Mouse (Mus musculus) lung, postnatal 0 days (tissue): Measurements from ENCODE around the gene Khdc4. TPM values are rescaled to one million over a fixed set of nuclear protein-coding genes. Genes with fewer than 3 reads are reported as not detected.
"Not testable (repeated sequence)": the region's sequence is repeated elsewhere in the genome, so short reads cannot be mapped to it uniquely, and the experiment has no call there.

Source experiments
- ATAC-seq: fragments of 200-750 bp; cut with Nextera tagmentation; 2 replicates; pipeline ENCODE4 v1.8.0; 2017; ENCODE audit warnings: moderate library complexity
- DNase-seq: peaks from one replicate; pipeline ENCODE4 v3.0.0-alpha.2; 2016; ENCODE audit warnings: low spot score
- H3K27ac ChIP-seq: fragments of 300-500 bp; sonication (generic); 2 replicates; pipeline ENCODE4 v1.5.1; 2014; ENCODE audit warnings: antibody characterized with exemption, mild to moderate bottlenecking, low read length, mixed read lengths
- H3K27me3 ChIP-seq: fragments of 300-500 bp; sonication (generic); replicated peaks from 2 replicates; pipeline ENCODE4 v1.6.1; 2014; ENCODE audit warnings: low read length, mixed read lengths; ENCODE audit not compliant: insufficient read depth
- H3K36me3 ChIP-seq: fragments of 300-500 bp; sonication (generic); 2 replicates; pipeline ENCODE4 v1.6.1; 2014; ENCODE audit warnings: low read length, mixed read lengths; ENCODE audit not compliant: insufficient read depth
- H3K4me1 ChIP-seq: fragments of 300-500 bp; sonication (generic); 2 replicates; pipeline ENCODE4 v1.6.1; 2014; ENCODE audit warnings: antibody characterized with exemption, low read depth, low read length, mixed read lengths; ENCODE audit not compliant: insufficient read depth
- H3K4me2 ChIP-seq: fragments of 300-500 bp; sonication (generic); replicated peaks from 2 replicates; pipeline ENCODE4 v1.6.1; 2014; ENCODE audit warnings: low read depth, mild to moderate bottlenecking, low read length, moderate library complexity, mixed read lengths
- H3K4me3 ChIP-seq: fragments of 300-500 bp; sonication (generic); 2 replicates; pipeline ENCODE4 v1.5.1; 2014; ENCODE audit warnings: low read depth, low read length
- H3K9ac ChIP-seq: fragments of 300-500 bp; sonication (generic); replicated peaks from 2 replicates; pipeline ENCODE4 v1.6.1; 2014; ENCODE audit warnings: low read depth, mild to moderate bottlenecking
- H3K9me3 ChIP-seq: fragments of 300-500 bp; sonication (generic); 2 replicates; pipeline ENCODE4 v1.6.1; 2016; ENCODE audit warnings: low read length, mixed read lengths
- CTCF ChIP-seq: IDR thresholded peaks from 2 replicates; pipeline ENCODE4 v1.5.1; 2016; ENCODE audit warnings: antibody characterized with exemption, mild to moderate bottlenecking
- EP300 ChIP-seq: IDR thresholded peaks from 2 replicates; pipeline ENCODE4 v1.6.1; 2016; ENCODE audit warnings: antibody characterized with exemption, mild to moderate bottlenecking, control low read depth
- WGBS: fragments of 180-500 bp; shearing (Covaris S2); extraction: QIAGEN DNeasy Blood & Tissue Kit; methylation state at CpG from one replicate; pipeline ENCODE4 v1.1.7; 2014; 5-methylcytosine and 5-hydroxymethylcytosine counted together
- polyA plus RNA-seq: library from polyadenylated mRNA; unstranded; fragments of >200 nt; fragmentation: Nextera tagmentation; extraction: Ambion mirVana; gene quantifications from 2 replicates; pipeline ENCODE4 v1.2.1, GENCODE M21; 2015

Khdc4 gene
- polyA plus RNA-seq, 1 experiment from 2014 or later, result 42.3 TPM

DNA sequence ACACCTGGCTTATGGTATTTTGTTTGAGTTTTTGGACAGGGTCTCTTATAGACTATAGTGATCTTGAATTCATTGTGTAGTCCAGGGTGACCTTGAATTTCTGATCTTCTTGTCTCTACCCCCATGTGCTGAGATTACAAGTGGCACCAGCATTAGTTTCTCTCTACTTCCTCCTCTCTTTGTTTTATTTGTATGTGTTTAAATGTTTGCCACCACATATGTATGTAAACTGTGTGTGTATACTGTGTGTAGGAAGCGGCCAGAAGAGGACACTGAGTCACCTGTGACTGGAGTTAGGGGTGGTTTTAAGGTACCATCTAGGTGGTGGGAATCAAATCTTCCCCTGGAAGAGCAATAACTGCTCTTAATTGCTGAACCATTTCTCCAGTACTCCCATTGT is 12.4 kb downstream of the Khdc4 start:
- H3K36me3 ChIP-seq, result peaks cover 65% of the 10 kb centered on the region; the same call in 1 of the 2 replicates
- DNase-seq, result no peak
- no peak overlapping the region for H3K4me2 ChIP-seq
- H3K9ac ChIP-seq, result no peak overlapping the region
- WGBS, result 100% methylated on average over 1 of the region's 1 CpGs
- H3K4me1 ChIP-seq, result no peaks in the 10 kb centered on the region
- H3K27me3 ChIP-seq, result no peaks in the 10 kb centered on the region
- no peaks in the 10 kb centered on the region for H3K9me3 ChIP-seq
- no peak overlapping the region for H3K4me3 ChIP-seq
- no peak for ATAC-seq
- TF ChIP-seq CTCF (no peak), EP300 (no peak)
- H3K27ac ChIP-seq, result no peak overlapping the region

- H3K9me3 ChIP-seq, result no peaks in the 10 kb centered on the region
- H3K36me3 ChIP-seq, result peaks cover 62% of the 10 kb centered on the region; the same call in 1 of the 2 replicates
- no peak for ATAC-seq
- H3K27me3 ChIP-seq, result no peaks in the 10 kb centered on the region
- no peak overlapping the region for H3K4me2 ChIP-seq
- no peak overlapping the region for H3K4me3 ChIP-seq
- 91% methylated on average over 6 of the region's 6 CpGs for WGBS
- no peak for DNase-seq
- H3K4me1 ChIP-seq, result no peaks in the 10 kb centered on the region
- H3K9ac ChIP-seq, result no peak overlapping the region
- H3K27ac ChIP-seq, result no peak overlapping the region
- TF ChIP-seq CTCF, result no peak
- no peak for TF ChIP-seq EP300
These were observed 13.2 kb downstream of the Khdc4 start for GRCm38 (mm10) chr3:88698834-88699233.

GRCm38 (mm10) chr3:88700247-88700646 is 14.6 kb downstream of the Khdc4 start:
- no peak for ATAC-seq
- Histone ChIP-seq H3K36me3 (peaks cover 61% of the 10 kb centered on the region; the same call in 1 of the 2 replicates), H3K4me1 (no peaks in the 10 kb centered on the region)

DNA sequence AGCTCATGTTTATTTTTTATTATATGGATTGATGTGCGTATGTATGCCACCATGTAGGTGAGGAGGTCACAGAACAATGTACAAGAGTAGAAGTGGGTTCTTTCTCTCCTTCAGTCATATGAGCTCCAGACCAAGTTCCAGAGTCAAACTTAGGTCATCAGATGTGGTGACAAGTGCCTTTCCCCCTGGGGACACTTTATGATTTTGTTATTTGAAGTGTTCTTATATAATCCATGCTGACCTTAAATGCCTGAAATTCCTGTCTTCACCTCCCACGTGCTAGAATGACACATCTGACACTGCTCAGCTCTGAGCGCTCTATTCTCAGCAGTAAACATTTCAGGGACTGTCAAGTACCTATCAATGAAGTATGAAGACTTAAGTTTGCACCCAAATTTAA is 15.6 kb downstream of the Khdc4 start:
- peaks cover 57% of the 10 kb centered on the region; the same call in 1 of the 2 replicates for H3K36me3 ChIP-seq
- H3K4me1 ChIP-seq, result no peaks in the 10 kb centered on the region
- no peak overlapping the region for H3K4me2 ChIP-seq
- no peaks in the 10 kb centered on the region for H3K27me3 ChIP-seq
- no peak for TF ChIP-seq CTCF
- no peak for TF ChIP-seq EP300
- H3K9me3 ChIP-seq, result no peaks in the 10 kb centered on the region
- no peak overlapping the region for H3K9ac ChIP-seq
- DNase-seq (no peak), ATAC-seq (no peak)
- no peak overlapping the region for H3K27ac ChIP-seq
- no peak overlapping the region for H3K4me3 ChIP-seq
- 47% methylated on average over 3 of the region's 3 CpGs for WGBS

More at GRCm38 (mm10) chr3:88700247-88700646, 14.6 kb downstream of the Khdc4 start:
- Histone ChIP-seq H3K9me3 (no peaks in the 10 kb centered on the region), H3K27ac (no peak overlapping the region), H3K27me3 (no peaks in the 10 kb centered on the region), H3K4me3 (no peak overlapping the region), H3K9ac (no peak overlapping the region), H3K4me2 (no peak overlapping the region)
- 80% methylated on average over 3 of the region's 3 CpGs for WGBS
- TF ChIP-seq CTCF, result no peak
- TF ChIP-seq EP300, result no peak
- no peak for DNase-seq

GRCm38 (mm10) chr3:88713709-88714108 is 28.1 kb downstream of the Khdc4 start:
- Histone ChIP-seq H3K27me3 (no peaks in the 10 kb centered on the region), H3K4me3 (no peak overlapping the region), H3K36me3 (peaks cover 39% of the 10 kb centered on the region), H3K4me2 (no peak overlapping the region), H3K4me1 (peaks cover 8% of the 10 kb centered on the region; the same call in 1 of the 2 replicates), H3K9ac (no peak overlapping the region), H3K9me3 (no peaks in the 10 kb centered on the region), H3K27ac (no peak overlapping the region)
- no peak for DNase-seq
- no peak for ATAC-seq
- 90% methylated on average over 4 of the region's 4 CpGs for WGBS
- TF ChIP-seq CTCF (no peak), EP300 (no peak)

DNA sequence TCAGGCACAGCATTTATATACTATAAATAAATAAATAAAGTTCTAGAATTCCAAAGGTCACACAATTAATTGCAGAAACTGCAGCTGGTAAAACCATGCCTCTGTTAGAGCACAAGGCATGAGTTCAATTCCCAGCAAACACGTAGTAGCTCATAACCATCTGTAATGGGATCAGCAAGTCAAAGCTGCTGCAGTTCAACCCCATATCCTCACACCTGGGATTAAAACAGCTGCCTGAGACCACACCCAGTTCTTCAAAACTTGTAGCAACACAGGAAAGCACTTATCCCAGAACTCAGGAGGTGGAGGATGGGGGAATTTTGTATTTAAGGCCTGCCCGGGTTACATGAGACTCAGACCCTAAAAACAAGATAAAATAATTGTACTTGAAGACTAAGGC is 29.1 kb downstream of the Khdc4 start:
- H3K36me3 ChIP-seq, result peaks cover 29% of the 10 kb centered on the region
- ATAC-seq (no peak), DNase-seq (no peak)
- H3K9ac ChIP-seq, result no peak overlapping the region
- no peaks in the 10 kb centered on the region for H3K9me3 ChIP-seq
- no peak for TF ChIP-seq CTCF
- TF ChIP-seq EP300, result no peak
- peaks cover 15% of the 10 kb centered on the region; the same call in 1 of the 2 replicates for H3K4me1 ChIP-seq
- H3K4me2 ChIP-seq, result no peak overlapping the region
- WGBS, result 50% methylated on average over 2 of the region's 2 CpGs
- H3K4me3 ChIP-seq, result no peak overlapping the region
- no peak overlapping the region for H3K27ac ChIP-seq
- H3K27me3 ChIP-seq, result no peaks in the 10 kb centered on the region

GRCm38 (mm10) chr3:88715716-88716115 is 30.1 kb downstream of the Khdc4 start:
- not testable (repeated sequence) for H3K27me3 ChIP-seq, ATAC-seq, DNase-seq, H3K4me3 ChIP-seq, H3K9me3 ChIP-seq, H3K9ac ChIP-seq, H3K4me2 ChIP-seq, H3K27ac ChIP-seq
- H3K4me1 ChIP-seq, result peaks cover 16% of the 10 kb centered on the region; the same call in 1 of the 2 replicates
- H3K36me3 ChIP-seq, result peaks cover 19% of the 10 kb centered on the region; the same call in 1 of the 2 replicates
- WGBS, result 86% methylated on average over 5 of the region's 5 CpGs
